Mouse (Mus musculus) 3134 (cell line): ENCODE data around the gene Vrk2.

ENCODE experiments used
- DNase-seq: peaks from one replicate; pipeline ENCODE4 v3.0.0-alpha.2; 2011; ENCODE audit warnings: low spot score; ENCODE audit not compliant: insufficient read length; ENCODE audit errors: extremely low read depth

Vrk2 gene

DNA sequence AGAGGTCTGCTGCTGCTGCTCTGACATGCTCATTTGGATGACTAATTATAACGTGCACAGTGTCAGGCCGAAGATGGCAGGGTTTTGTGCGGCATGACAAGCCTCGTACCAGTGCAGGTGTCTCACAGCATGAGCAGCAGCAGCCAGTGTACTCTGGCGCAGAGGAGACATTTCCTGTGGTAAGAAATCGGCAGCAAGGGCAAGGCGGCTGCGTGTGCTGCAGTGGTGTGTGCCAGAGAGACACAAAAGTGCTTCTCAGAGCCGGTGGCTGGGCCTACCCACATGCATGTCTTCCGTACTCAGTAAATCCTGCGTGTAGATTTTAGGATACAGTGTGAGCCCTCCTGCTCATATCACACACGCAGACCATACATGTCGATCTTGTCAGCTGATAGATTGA is 156.0 kb downstream of the Vrk2 start:
- DNase-seq: no peak

- no peak for DNase-seq
Observed at GRCm38 (mm10) chr11:26434229-26434628, 159.6 kb downstream of the Vrk2 start.

GRCm38 (mm10) chr11:26421472-26421871 is 172.3 kb downstream of the Vrk2 start:
- no peak for DNase-seq
